Mouse (Mus musculus) MEL (cell line): ENCODE measurements around the gene Gm37240. TPM values are rescaled to one million over a fixed set of nuclear protein-coding genes. Genes with fewer than 3 reads are reported as not detected.

Experiments
- DNase-seq: peaks from one replicate; pipeline ENCODE4 v3.0.0; 2011; ENCODE audit warnings: low read depth, low spot score
- H3K27ac ChIP-seq: 2 replicates; pipeline ENCODE4 v1.5.1; 2012; ENCODE audit warnings: low read depth, mild to moderate bottlenecking, control low read depth, low read length, moderate library complexity; ENCODE audit not compliant: control insufficient read depth
- H3K27me3 ChIP-seq, 2 experiments: fragments of 150-350 bp in 1 of 2; sonication (generic) in 1 of 2; 2 replicates each; pipeline ENCODE4 v1.6.1; 2012; ENCODE audit warnings: low read length in 2 of 2, mild to moderate bottlenecking in 2 of 2, improper control_type of control experiment in 1 of 2, moderate library complexity in 1 of 2; ENCODE audit not compliant: insufficient read depth in 2 of 2, control insufficient read depth in 1 of 2
- H3K36me3 ChIP-seq, 2 experiments: 2 replicates each; pipeline ENCODE4 v1.6.1; 2012 to 2014; ENCODE audit warnings: low read length in 2 of 2, improper control_type of control experiment in 1 of 2, inconsistent platforms in 1 of 2, mild to moderate bottlenecking in 1 of 2; ENCODE audit not compliant: insufficient read depth in 2 of 2, control insufficient read depth in 1 of 2
- H3K4me1 ChIP-seq, 2 experiments: fragments of 150-350 bp in 1 of 2; sonication (generic) in 1 of 2; 2 replicates each; pipeline ENCODE4 v1.6.1; 2012; ENCODE audit warnings: low read length in 2 of 2, improper control_type of control experiment in 1 of 2, mild to moderate bottlenecking in 1 of 2; ENCODE audit not compliant: insufficient read depth in 2 of 2, control insufficient read depth in 1 of 2
- H3K4me3 ChIP-seq, 2 experiments: fragments of 150-350 bp in 1 of 2; sonication (generic) in 1 of 2; 2 replicates each; pipeline ENCODE4 v1.5.1; 2012; ENCODE audit warnings: low read depth in 2 of 2, low read length in 2 of 2, mild to moderate bottlenecking in 2 of 2, moderate library complexity in 2 of 2, control low read depth in 1 of 2, improper control_type of control experiment in 1 of 2; ENCODE audit not compliant: control insufficient read depth in 1 of 2, insufficient read depth in 1 of 2
- H3K79me2 ChIP-seq: 2 replicates; pipeline ENCODE4 v1.6.1; 2012; ENCODE audit warnings: mild to moderate bottlenecking, low read length, moderate library complexity; ENCODE audit not compliant: control insufficient read depth, poor library complexity, insufficient read depth
- H3K9ac ChIP-seq: 2 replicates; pipeline ENCODE4 v1.6.1; 2012; ENCODE audit warnings: low read depth, mild to moderate bottlenecking, control low read depth, low read length, moderate library complexity; ENCODE audit not compliant: control insufficient read depth, poor library complexity, severe bottlenecking
- H3K9me3 ChIP-seq: fragments of 150-350 bp; sonication (generic); replicated peaks from 2 replicates; pipeline ENCODE4 v1.6.1; 2012; ENCODE audit warnings: mild to moderate bottlenecking, low read length, improper control_type of control experiment, moderate library complexity; ENCODE audit not compliant: insufficient read depth
- BHLHE40 ChIP-seq: IDR thresholded peaks from 2 replicates; pipeline ENCODE4 v1.6.1; 2012; ENCODE audit warnings: low read depth, mild to moderate bottlenecking, inconsistent platforms, low read length, improper control_type of control experiment, borderline replicate concordance
- CHD2 ChIP-seq: IDR thresholded peaks from 2 replicates; pipeline ENCODE4 v1.6.1; 2011; ENCODE audit warnings: low read length, improper control_type of control experiment
- CTCF ChIP-seq, 3 experiments: IDR thresholded peaks in 2 of 3; conservative IDR thresholded peaks in 1 of 3; 2 replicates each; pipeline ENCODE4 v1.5.1; 2011 to 2012; ENCODE audit warnings: low read length in 3 of 3, low read depth in 2 of 3, mild to moderate bottlenecking in 2 of 3, improper control_type of control experiment in 1 of 3, inconsistent platforms in 1 of 3, mixed read lengths in 1 of 3, moderate library complexity in 1 of 3; ENCODE audit not compliant: control insufficient read depth in 1 of 3, insufficient read depth in 1 of 3, poor library complexity in 1 of 3, severe bottlenecking in 1 of 3
- E2F4 ChIP-seq: IDR thresholded peaks from 2 replicates; pipeline ENCODE4 v1.6.1; 2011; ENCODE audit warnings: low read depth, low read length, improper control_type of control experiment, borderline replicate concordance
- KAT2A ChIP-seq: conservative IDR thresholded peaks from 2 replicates; pipeline ENCODE4 v1.6.1; 2012; ENCODE audit warnings: low read depth, low read length, improper control_type of control experiment, inconsistent platforms
- MAFK ChIP-seq: IDR thresholded peaks from 2 replicates; pipeline ENCODE4 v1.6.1; 2011; ENCODE audit warnings: low read depth, mild to moderate bottlenecking, low read length, improper control_type of control experiment, borderline replicate concordance
- MAZ ChIP-seq: IDR thresholded peaks from 2 replicates; pipeline ENCODE4 v1.6.1; 2012; ENCODE audit warnings: low read depth, mild to moderate bottlenecking, inconsistent platforms, low read length, improper control_type of control experiment
- MXI1 ChIP-seq: IDR thresholded peaks from 2 replicates; pipeline ENCODE4 v1.6.1; 2011; ENCODE audit warnings: mild to moderate bottlenecking, low read depth, low read length, improper control_type of control experiment
- MYC ChIP-seq: IDR thresholded peaks from 2 replicates; pipeline ENCODE4 v1.6.1; 2011; ENCODE audit warnings: low read depth, mild to moderate bottlenecking, low read length, improper control_type of control experiment, moderate library complexity
- POLR2A ChIP-seq, 2 experiments: IDR thresholded peaks; 2 replicates each; pipeline ENCODE4 v1.6.1; 2011 to 2012; ENCODE audit warnings: low read length in 2 of 2, mild to moderate bottlenecking in 2 of 2, control low read depth in 1 of 2, improper control_type of control experiment in 1 of 2, low read depth in 1 of 2, moderate library complexity in 1 of 2; ENCODE audit not compliant: control insufficient read depth in 1 of 2, insufficient read depth in 1 of 2, poor library complexity in 1 of 2
- POLR2AphosphoS2 ChIP-seq: IDR thresholded peaks from 2 replicates; pipeline ENCODE4 v1.6.1; 2011; ENCODE audit warnings: low read length, improper control_type of control experiment
- POLR2AphosphoS5 ChIP-seq: IDR thresholded peaks from 2 replicates; pipeline ENCODE4 v1.6.1; 2012; ENCODE audit warnings: low read depth, borderline replicate concordance, mild to moderate bottlenecking, inconsistent platforms, low read length, moderate library complexity, mixed read lengths
- RAD21 ChIP-seq: IDR thresholded peaks from 2 replicates; pipeline ENCODE4 v1.6.1; 2011; ENCODE audit warnings: mild to moderate bottlenecking, low read depth, low read length, improper control_type of control experiment
- SMC3 ChIP-seq: IDR thresholded peaks from 2 replicates; pipeline ENCODE4 v1.6.1; 2011; ENCODE audit warnings: low read depth, low read length, improper control_type of control experiment
- TAL1 ChIP-seq: IDR thresholded peaks from 2 replicates; pipeline ENCODE4 v1.6.1; 2012; ENCODE audit warnings: mild to moderate bottlenecking, inconsistent platforms, low read length, moderate library complexity, mixed read lengths
- UBTF ChIP-seq: IDR thresholded peaks from 2 replicates; pipeline ENCODE4 v1.6.1; 2012; ENCODE audit warnings: low read depth, mild to moderate bottlenecking, inconsistent platforms, low read length, improper control_type of control experiment, moderate library complexity, borderline replicate concordance; ENCODE audit not compliant: insufficient read depth
- ZC3H11A ChIP-seq: IDR thresholded peaks from 2 replicates; pipeline ENCODE4 v1.6.1; 2012; ENCODE audit warnings: low read depth, mild to moderate bottlenecking, inconsistent platforms, low read length, improper control_type of control experiment
- ZKSCAN1 ChIP-seq: IDR thresholded peaks from 2 replicates; pipeline ENCODE4 v1.6.1; 2012; ENCODE audit warnings: low read depth, mild to moderate bottlenecking, inconsistent platforms, low read length, improper control_type of control experiment, moderate library complexity
- ZNF384 ChIP-seq: IDR thresholded peaks from 2 replicates; pipeline ENCODE4 v1.6.1; 2012; ENCODE audit warnings: low read depth, mild to moderate bottlenecking, inconsistent platforms, low read length, improper control_type of control experiment
- polyA plus RNA-seq, 2 experiments: library from polyadenylated mRNA; stranded (reverse) in 1 of 2; unstranded in 1 of 2; fragments of >175 nt in 1 of 2; fragments of >200 nt in 1 of 2; gene quantifications; 2 replicates each; pipeline versions ENCODE4 v1.2.1 to v1.2.4; 2012; ENCODE audit warnings: low replicate concordance in 2 of 2, low read depth in 1 of 2; ENCODE audit not compliant: insufficient read length in 2 of 2, insufficient read depth in 1 of 2, missing spikeins in 1 of 2
- total RNA-seq: library from RNA; depleted of rRNA; stranded (reverse); fragments of 300-350 nt; gene quantifications from 2 replicates; pipeline ENCODE4 v1.2.3, GENCODE M21; 2012

Gene Gm37240
- total and polyA plus RNA-seq, 3 experiments = 0.04 TPM; not detected in 2

DNA sequence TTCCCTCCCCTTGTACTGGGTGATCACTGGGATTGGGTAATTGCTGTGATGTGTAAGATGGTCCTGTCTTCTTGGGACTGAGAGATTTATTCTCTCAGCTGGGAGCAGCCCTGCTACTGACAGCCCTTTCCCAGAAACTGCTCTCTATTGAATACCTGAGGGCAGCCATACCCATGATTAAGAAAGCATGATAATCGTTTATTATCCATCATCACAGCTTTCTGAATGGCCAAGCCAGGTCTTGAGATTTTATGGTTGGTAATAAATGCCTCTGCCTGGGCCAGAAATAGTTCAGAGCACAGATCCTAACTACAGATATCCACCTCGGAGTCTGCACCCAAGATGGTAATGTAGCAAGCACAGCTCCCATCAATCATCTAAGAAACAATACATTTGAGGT lies 129.4 kb downstream of the Gm37240 start:
- DNase-seq = no peak
- TF ChIP-seq MAFK (no peak), MYC (no peak), UBTF (no peak), MAZ (no peak), POLR2AphosphoS2 (no peak), SMC3 (no peak), CHD2 (no peak), TAL1 (no peak), ZKSCAN1 (no peak), RAD21 (no peak), ZC3H11A (no peak), POLR2A (IDR thresholded peaks at IDR 0.05; ENCODE audit: control insufficient read depth in 1 of 2, insufficient read depth in 1 of 2, low read depth in 1 of 2, low read length in 2 of 2, poor library complexity in 1 of 2) (no peak), POLR2AphosphoS5 (no peak)

GRCm38 (mm10) chr3:85757435-85757834 lies 129.9 kb downstream of the Gm37240 start:
- Histone ChIP-seq H3K36me3 (no peaks in the 10 kb centered on the region), H3K27me3 (no peaks in the 10 kb centered on the region; a peak in 1 of 4 replicates), H3K9ac (no peak overlapping the region), H3K27ac (no peak overlapping the region), H3K4me1 (no peaks in the 10 kb centered on the region), H3K79me2 (no peaks in the 10 kb centered on the region), H3K9me3 (no peaks in the 10 kb centered on the region), H3K4me3 (no peak overlapping the region)
- TF ChIP-seq KAT2A (no peak), E2F4 (no peak), BHLHE40 (no peak), MXI1 (no peak), ZC3H11A (no peak), CTCF (IDR thresholded peaks at IDR 0.05 in 2 of 3, conservative IDR thresholded peaks at IDR 0.05 in 1 of 3; ENCODE audit: control insufficient read depth in 1 of 3, insufficient read depth in 1 of 3, low read depth in 2 of 3, low read length in 3 of 3, poor library complexity in 1 of 3, severe bottlenecking in 1 of 3) (no peak), ZNF384 (no peak)
- no peak for DNase-seq

More for the DNA sequence above, 129.4 kb downstream of the Gm37240 start:
- H3K9ac ChIP-seq = no peak overlapping the region
- no peak overlapping the region for H3K27ac ChIP-seq
- no peaks in the 10 kb centered on the region for H3K9me3 ChIP-seq
- H3K4me1 ChIP-seq = no peaks in the 10 kb centered on the region
- no peak overlapping the region for H3K4me3 ChIP-seq
- H3K27me3 ChIP-seq = no peaks in the 10 kb centered on the region; a peak in 1 of 4 replicates
- no peaks in the 10 kb centered on the region for H3K36me3 ChIP-seq
- H3K79me2 ChIP-seq = no peaks in the 10 kb centered on the region
